Mouse (Mus musculus) brain, embryonic 14.5 days (tissue): Measurements from ENCODE around the gene Ap2a1. TPM values are rescaled to one million over a fixed set of nuclear protein-coding genes. Genes with fewer than 3 reads are reported as not detected.

Experiments
- DNase-seq: peaks from one replicate; pipeline ENCODE4 v3.0.0-alpha.2; 2011; ENCODE audit warnings: low read depth
- CTCF ChIP-seq: fragments of 200-500 bp; IDR thresholded peaks from 2 replicates; pipeline ENCODE4 v1.5.1; 2012; ENCODE audit warnings: inconsistent platforms, mild to moderate bottlenecking, moderate library complexity, borderline replicate concordance; ENCODE audit not compliant: insufficient read depth, insufficient read length; ENCODE audit errors: extremely low read depth
- POLR2A ChIP-seq: fragments of 200-500 bp; IDR thresholded peaks from 2 replicates; pipeline ENCODE4 v1.6.1; 2012; ENCODE audit warnings: mild to moderate bottlenecking, inconsistent platforms, borderline replicate concordance; ENCODE audit not compliant: poor library complexity, insufficient read depth, insufficient read length, severe bottlenecking; ENCODE audit errors: extremely low read depth
- polyA plus RNA-seq: library from polyadenylated mRNA; depleted of rRNA; stranded (reverse); fragments of >200 nt; gene quantifications from 2 replicates; pipeline ENCODE4 v1.2.3, GENCODE M21; 2012

Gene Ap2a1
- polyA plus RNA-seq, 1 experiment, result 185 TPM

GRCm38 (mm10) chr7:44908706-44909476, 20.4 kb downstream of the Ap2a1 start:
- TF ChIP-seq CTCF (no peak), POLR2A (no peak)
- no peak for DNase-seq

- TF ChIP-seq CTCF, result no peak
- no peak for TF ChIP-seq POLR2A
- no peak for DNase-seq
Measured at GRCm38 (mm10) chr7:44905430-44905829, 23.9 kb downstream of the Ap2a1 start.

GRCm38 (mm10) chr7:44901230-44901722, 28.0 kb downstream of the Ap2a1 start:
- TF ChIP-seq CTCF (peak; percentile 38; the same call in 1 of the 2 replicates), POLR2A (no peak)
- DNase-seq, result peak; percentile 76

- no peak for DNase-seq
- TF ChIP-seq POLR2A (no peak), CTCF (no peak)
Measured at GRCm38 (mm10) chr7:44900632-44901031, 28.7 kb downstream of the Ap2a1 start.

GRCm38 (mm10) chr7:44898607-44899006, 30.7 kb downstream of the Ap2a1 start:
- TF ChIP-seq CTCF, result peak; percentile 11; the same call in 1 of the 2 replicates
- TF ChIP-seq POLR2A, result no peak
- DNase-seq, result no peak

GRCm38 (mm10) chr7:44896499-44896898, 32.8 kb downstream of the Ap2a1 start:
- no peak for TF ChIP-seq POLR2A
- TF ChIP-seq CTCF, result no peak
- no peak for DNase-seq

GRCm38 (mm10) chr7:44895593-44896434, 33.5 kb downstream of the Ap2a1 start, which contains the start of gene Fuz:
TSS of gene Fuz (plus strand) at chr7:44896079.
- TF ChIP-seq POLR2A (0 out of 2 replicates have a peak, but pooled peaks have one; percentile 12), CTCF (peak; percentile 74)
- peak; percentile 99 for DNase-seq

GRCm38 (mm10) chr7:44895206-44895592, 34.1 kb downstream of the Ap2a1 start:
- DNase-seq, result no peak
- TF ChIP-seq CTCF (no peak), POLR2A (no peak)

GRCm38 (mm10) chr7:44894175-44894574, 35.1 kb downstream of the Ap2a1 start:
- TF ChIP-seq POLR2A (no peak), CTCF (no peak)
- no peak for DNase-seq

- DNase-seq, result peak; percentile 91
- TF ChIP-seq CTCF (no peak), POLR2A (no peak)
Measured at GRCm38 (mm10) chr7:44893197-44893596, 36.1 kb downstream of the Ap2a1 start.

GRCm38 (mm10) chr7:44892276-44892921, 36.9 kb downstream of the Ap2a1 start, which contains the start of gene Med25:
TSS of gene Med25 (minus strand) at chr7:44892712.
- TF ChIP-seq CTCF, result no peak
- peak; percentile 98 for TF ChIP-seq POLR2A
- peak; percentile 100 for DNase-seq
